Mouse (Mus musculus): ENCODE results near the gene Gm1993.
"Not testable (repeated sequence)": the region's sequence is repeated elsewhere in the genome, so short reads cannot be mapped to it uniquely, and the experiment has no call there.

DNA sequence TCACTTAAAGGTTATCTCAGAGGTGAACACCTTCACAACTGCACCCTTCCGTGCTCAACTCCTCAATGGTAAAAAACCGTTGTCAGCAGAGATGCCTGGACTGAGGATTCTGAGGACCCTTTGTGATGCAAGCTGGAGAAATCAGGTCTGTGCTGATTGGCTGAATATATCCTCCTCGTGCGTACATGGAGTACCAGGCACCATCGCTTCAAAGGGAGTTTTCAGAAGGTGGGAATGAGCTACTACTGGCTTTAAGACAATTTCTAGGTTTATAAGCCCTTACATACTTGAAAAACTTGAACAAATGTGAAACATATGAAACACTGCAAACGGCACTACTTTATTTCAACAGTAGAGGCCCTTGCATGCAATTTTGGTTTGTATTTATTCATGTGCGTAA lies at the start of gene Gm1993:
- TF ChIP-seq CTCF (IDR thresholded peaks at IDR 0.05; ENCODE audit: extremely low read depth, insufficient read length, insufficient replicate concordance, low read depth, low read length); POLR2A (IDR thresholded peaks at IDR 0.05; ENCODE audit: low read depth, low read length): not testable (repeated sequence)

Measured in small intestine, adult 2 months (tissue).